In the genomic region with DNA sequence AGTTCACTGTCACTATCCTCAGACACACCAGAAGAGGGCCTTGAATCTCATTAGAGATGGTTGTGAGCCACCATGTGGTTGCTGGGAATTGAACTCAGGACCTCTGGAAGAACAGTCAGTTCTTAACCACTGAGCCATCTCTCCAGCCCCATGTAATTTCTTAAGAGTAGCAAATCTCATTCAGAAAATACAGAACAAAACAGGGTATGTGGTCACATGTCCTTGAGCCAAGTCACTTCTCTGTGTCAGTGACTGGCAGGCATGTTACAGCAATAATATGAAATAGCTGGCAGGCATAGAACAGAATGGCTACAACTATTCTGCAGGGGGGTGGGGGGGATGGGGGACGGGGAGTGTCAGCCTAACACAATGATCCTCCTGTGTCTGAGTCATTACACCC, we compare ENCODE assay signal across 10 mouse cellular contexts. TPM values are rescaled to one million over a fixed set of nuclear protein-coding genes. Genes with fewer than 3 reads are reported as not detected.
DNase-seq lines count a peak whose midpoint lies in the region; ATAC-seq and TF ChIP-seq lines count a peak whose summit lies in the region.
"Had no signal": no experiment of that assay in that cellular context is flagged by ENCODE, and none has a peak within 500 bp of the region (broad histone marks: within the 10 kb centered on the region; RNA-seq: fewer than 3 reads in every experiment).

No protein-coding gene starts in this region.

- intact Hi-C loops in heart, postnatal 14 days (cut with DNase I): no loop called here

- no peak for DNase-seq in heart, postnatal 0 days (ENCODE audit: low spot score)
- DNase-seq in heart, postnatal 14 days: no peak
- DNase-seq in spleen, postnatal 4 days (ENCODE audit: low spot score in 2 of 2): no peak
- no peak for DNase-seq in cerebellum, adult 8-10 months

- no peaks in the 10 kb centered on the region for H3K4me1 ChIP-seq in heart, postnatal 0 days (ENCODE audit: control insufficient read depth, insufficient read depth)
- no peaks in the 10 kb centered on the region for H3K4me1 ChIP-seq in embryonic facial prominence, embryonic 12.5 days
- H3K4me1 ChIP-seq in hindbrain, embryonic 12.5 days: peaks cover 2% of the 10 kb centered on the region; the same call in 1 of the 2 replicates
- peaks cover 2% of the 10 kb centered on the region; the same call in 1 of the 2 replicates for H3K4me1 ChIP-seq in midbrain, embryonic 12.5 days

- TF ChIP-seq CTCF in heart, postnatal 0 days (IDR thresholded peaks at IDR 0.05; ENCODE audit: low read depth): no peak

- no peak overlapping the region for H3K27ac ChIP-seq in heart, postnatal 0 days (ENCODE audit: low read depth)
- H3K27ac ChIP-seq in embryonic facial prominence, embryonic 12.5 days: no peak overlapping the region
- no peak overlapping the region for H3K27ac ChIP-seq in hindbrain, embryonic 12.5 days
- no peak overlapping the region for H3K27ac ChIP-seq in midbrain, embryonic 12.5 days (replicated peaks)
- H3K27ac ChIP-seq: macrophage had no signal

- H3K27me3 ChIP-seq in heart, postnatal 0 days (ENCODE audit: control insufficient read depth, insufficient read depth, low read length): no peaks in the 10 kb centered on the region
- H3K27me3 ChIP-seq in embryonic facial prominence, embryonic 12.5 days: no peaks in the 10 kb centered on the region
- no peaks in the 10 kb centered on the region for H3K27me3 ChIP-seq in hindbrain, embryonic 12.5 days
- H3K27me3 ChIP-seq in midbrain, embryonic 12.5 days: peaks cover 7% of the 10 kb centered on the region; the same call in 1 of the 2 replicates

- 87% methylated on average over 1 of the region's 1 CpGs for WGBS in heart, postnatal 0 days
- 47% methylated on average over 1 of the region's 1 CpGs for WGBS in embryonic facial prominence, embryonic 12.5 days
- WGBS in hindbrain, embryonic 12.5 days: 44% methylated on average over 1 of the region's 1 CpGs
- WGBS in midbrain, embryonic 12.5 days: 62% methylated on average over 1 of the region's 1 CpGs

- no peak for ATAC-seq in heart, postnatal 0 days (ENCODE audit: insufficient read depth, low read depth)
- no peak for ATAC-seq in embryonic facial prominence, embryonic 12.5 days (ENCODE audit: insufficient number of reproducible peaks, insufficient read depth, low FRiP score, low TSS enrichment)
- ATAC-seq in hindbrain, embryonic 12.5 days (ENCODE audit: low FRiP score): no peak
- ATAC-seq in midbrain, embryonic 12.5 days (ENCODE audit: low FRiP score, low read depth): no peak
- no peak for ATAC-seq in frontal cortex, adult (ENCODE audit: low TSS enrichment)

- H3K36me3 ChIP-seq in heart, postnatal 0 days (replicated peaks; ENCODE audit: control insufficient read depth, insufficient read depth, low read length): no peaks in the 10 kb centered on the region
- no peaks in the 10 kb centered on the region for H3K36me3 ChIP-seq in embryonic facial prominence, embryonic 12.5 days
- no peaks in the 10 kb centered on the region for H3K36me3 ChIP-seq in hindbrain, embryonic 12.5 days
- H3K36me3 ChIP-seq in midbrain, embryonic 12.5 days: no peaks in the 10 kb centered on the region

- no peaks in the 10 kb centered on the region for H3K9me3 ChIP-seq in heart, postnatal 0 days (replicated peaks; ENCODE audit: control insufficient read depth, low read length)
- H3K9me3 ChIP-seq in embryonic facial prominence, embryonic 12.5 days: peaks cover 4% of the 10 kb centered on the region; the same call in 1 of the 2 replicates
- 0 out of 2 replicates have a peak, but pooled peaks cover 3% of the 10 kb centered on the region for H3K9me3 ChIP-seq in hindbrain, embryonic 12.5 days (replicated peaks)
- H3K9me3 ChIP-seq in midbrain, embryonic 12.5 days: no peaks in the 10 kb centered on the region

- H3K9ac ChIP-seq in heart, postnatal 0 days (replicated peaks; ENCODE audit: low read depth, low read length): no peak overlapping the region
- H3K9ac ChIP-seq in embryonic facial prominence, embryonic 12.5 days: no peak overlapping the region
- H3K9ac ChIP-seq in hindbrain, embryonic 12.5 days: no peak overlapping the region
- H3K9ac ChIP-seq in midbrain, embryonic 12.5 days (replicated peaks): no peak overlapping the region

- peak overlapping the region; percentile 79; the same call in 1 of the 2 replicates for H3K4me2 ChIP-seq in heart, postnatal 0 days (ENCODE audit: low read depth, low read length)
- peak overlapping the region; percentile 71 for H3K4me2 ChIP-seq in embryonic facial prominence, embryonic 12.5 days (replicated peaks)
- H3K4me2 ChIP-seq in hindbrain, embryonic 12.5 days (replicated peaks): peak overlapping the region; percentile 74
- peak overlapping the region; percentile 74 for H3K4me2 ChIP-seq in midbrain, embryonic 12.5 days (replicated peaks)

- TF ChIP-seq EP300 in heart, postnatal 0 days (IDR thresholded peaks at IDR 0.05; ENCODE audit: low read depth): no peak

- H3K4me3 ChIP-seq in heart, postnatal 0 days (ENCODE audit: low read depth, low read length): 0 out of 2 replicates have a peak overlapping the region, but pooled peaks have one; percentile 57
- peak overlapping the region; percentile 55; the same call in 1 of the 2 replicates for H3K4me3 ChIP-seq in embryonic facial prominence, embryonic 12.5 days
- no peak overlapping the region for H3K4me3 ChIP-seq in hindbrain, embryonic 12.5 days
- H3K4me3 ChIP-seq in midbrain, embryonic 12.5 days: no peak overlapping the region

RNA-seq across cellular contexts. Expression of a gene that starts 0.4 kb away (rescaled TPM):
- 1.8 and 5.8 TPM in 2 replicates for total RNA-seq in heart, postnatal 0 days (2014; rRNA removed; ENCODE audit: low replicate concordance)
- 1.1 and 1.2 TPM in 2 replicates for polyA plus RNA-seq in heart, postnatal 0 days (2015; fragmentation: Nextera tagmentation; extraction: Ambion mirVana)
- 1 to 10 TPM; 2.4 to 3.1 TPM for total RNA-seq in heart, postnatal 14 days (2021)
- polyA plus RNA-seq in embryonic facial prominence, embryonic 12.5 days (2016; fragmentation: Nextera tagmentation; extraction: Ambion mirVana): 1.2 and 1.3 TPM in 2 replicates
- 1.0 and 1.3 TPM in 2 replicates for polyA plus RNA-seq in hindbrain, embryonic 12.5 days (2016; fragmentation: Nextera tagmentation; extraction: Ambion mirVana)
- polyA plus RNA-seq in midbrain, embryonic 12.5 days (2016; fragmentation: Nextera tagmentation; extraction: Ambion mirVana): 0.88 and 1.1 TPM in 2 replicates

RNA-seq across cellular contexts. Expression of a gene that starts 14.1 kb away (rescaled TPM):
- total RNA-seq in heart, postnatal 0 days (2014; rRNA removed; ENCODE audit: low replicate concordance): 2.0 and 2.3 TPM in 2 replicates
- 2.6 and 2.7 TPM in 2 replicates for polyA plus RNA-seq in heart, postnatal 0 days (2015; fragmentation: Nextera tagmentation; extraction: Ambion mirVana)
- 10 to 100 TPM in 1 of 2 experiments, 1 to 10 TPM in 1; 9.4 to 10.5 TPM for total RNA-seq in heart, postnatal 14 days (2021)
- 7.5 and 8.8 TPM in 2 replicates for polyA plus RNA-seq in embryonic facial prominence, embryonic 12.5 days (2016; fragmentation: Nextera tagmentation; extraction: Ambion mirVana)
- 8.7 and 11.2 TPM in 2 replicates for polyA plus RNA-seq in hindbrain, embryonic 12.5 days (2016; fragmentation: Nextera tagmentation; extraction: Ambion mirVana)
- 6.9 and 7.4 TPM in 2 replicates for polyA plus RNA-seq in midbrain, embryonic 12.5 days (2016; fragmentation: Nextera tagmentation; extraction: Ambion mirVana)

RNA-seq across cellular contexts. Expression of a gene that starts 30.9 kb away (rescaled TPM):
- total RNA-seq in heart, postnatal 0 days (2014; rRNA removed; ENCODE audit: low replicate concordance): not detected in 2 replicates
- not detected in 2 replicates for polyA plus RNA-seq in heart, postnatal 0 days (2015; fragmentation: Nextera tagmentation; extraction: Ambion mirVana)
- total RNA-seq in heart, postnatal 14 days (2021): under 1 TPM in 1 of 2 experiments, not detected in 1; 0.24 TPM
- not detected in 2 replicates for polyA plus RNA-seq in embryonic facial prominence, embryonic 12.5 days (2016; fragmentation: Nextera tagmentation; extraction: Ambion mirVana)
- not detected in 2 replicates for polyA plus RNA-seq in hindbrain, embryonic 12.5 days (2016; fragmentation: Nextera tagmentation; extraction: Ambion mirVana)
- polyA plus RNA-seq in midbrain, embryonic 12.5 days (2016; fragmentation: Nextera tagmentation; extraction: Ambion mirVana): not detected in 2 replicates
- polyA plus RNA-seq: macrophage; small intestine, adult 2 months had no signal

RNA-seq across cellular contexts. Expression of a gene that starts 48.1 kb away (rescaled TPM):
- total RNA-seq in heart, postnatal 0 days (2014; rRNA removed; ENCODE audit: low replicate concordance): 0.31 and 0.54 TPM in 2 replicates
- polyA plus RNA-seq in heart, postnatal 0 days (2015; fragmentation: Nextera tagmentation; extraction: Ambion mirVana): 1.8 and 2.1 TPM in 2 replicates
- 1 to 10 TPM; 2.1 to 2.8 TPM for total RNA-seq in heart, postnatal 14 days (2021)
- 0.38 and 0.49 TPM in 2 replicates for polyA plus RNA-seq in embryonic facial prominence, embryonic 12.5 days (2016; fragmentation: Nextera tagmentation; extraction: Ambion mirVana)
- 0.34 and 0.61 TPM in 2 replicates for polyA plus RNA-seq in hindbrain, embryonic 12.5 days (2016; fragmentation: Nextera tagmentation; extraction: Ambion mirVana)
- 0.58 and 0.61 TPM in 2 replicates for polyA plus RNA-seq in midbrain, embryonic 12.5 days (2016; fragmentation: Nextera tagmentation; extraction: Ambion mirVana)
- polyA plus RNA-seq: macrophage; small intestine, adult 2 months had no signal

RNA-seq across cellular contexts. Expression of a gene that starts 48.2 kb away (rescaled TPM):
- 1.5 TPM in 1 of 2 replicates, not detected in the other for total RNA-seq in heart, postnatal 0 days (2014; rRNA removed; ENCODE audit: low replicate concordance)
- 0.31 and 0.45 TPM in 2 replicates for polyA plus RNA-seq in heart, postnatal 0 days (2015; fragmentation: Nextera tagmentation; extraction: Ambion mirVana)
- total RNA-seq in heart, postnatal 14 days (2021): under 1 TPM; 0.17 to 0.31 TPM
- polyA plus RNA-seq in embryonic facial prominence, embryonic 12.5 days (2016; fragmentation: Nextera tagmentation; extraction: Ambion mirVana): 1.4 and 1.5 TPM in 2 replicates
- 3.8 and 4.2 TPM in 2 replicates for polyA plus RNA-seq in hindbrain, embryonic 12.5 days (2016; fragmentation: Nextera tagmentation; extraction: Ambion mirVana)
- polyA plus RNA-seq in midbrain, embryonic 12.5 days (2016; fragmentation: Nextera tagmentation; extraction: Ambion mirVana): 3.6 and 3.7 TPM in 2 replicates

Comparison
In these comparisons a context has a peak if more than half of its experiments do, and no peak if none do; other contexts are left out.
1. H3K4me3 ChIP-seq: peak in heart, postnatal 0 days (single experiment) and embryonic facial prominence, embryonic 12.5 days (single experiment); none in hindbrain, embryonic 12.5 days (single experiment) and midbrain, embryonic 12.5 days (single experiment).
2. Peak in every context shown above with its lines, with median percentiles within 50 percentile points of each other: H3K4me2 ChIP-seq.